Mouse (Mus musculus): ENCODE results near the gene Slit3.

DNA sequence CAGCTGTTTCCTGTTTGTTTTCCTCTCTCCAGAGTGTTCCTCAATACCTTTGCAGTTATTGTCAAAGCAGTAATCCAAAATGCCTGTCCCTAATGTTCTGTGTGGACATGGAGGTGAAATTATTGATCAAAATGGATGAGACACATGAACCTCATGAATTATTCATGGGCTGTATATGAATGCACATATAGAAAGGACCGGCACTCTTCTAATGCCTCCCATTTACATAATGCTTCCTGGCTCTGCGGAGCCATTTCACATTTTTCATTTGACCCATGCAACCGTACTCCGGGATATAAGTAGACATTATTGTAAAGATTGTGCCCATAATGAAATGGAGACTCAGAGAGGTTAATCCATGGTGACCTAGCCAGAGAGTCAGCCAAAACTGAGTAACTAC is 333.8 kb downstream of the Slit3 start:
- TF ChIP-seq POLR2A (IDR thresholded peaks at IDR 0.05; ENCODE audit: low read depth, low read length) (no peak), CTCF (IDR thresholded peaks at IDR 0.05; ENCODE audit: borderline replicate concordance, insufficient read depth, low read length) (no peak)
